Mouse (Mus musculus) erythroid progenitor cell, adult 5-6 weeks (primary cell): ENCODE results near the gene Hmgcll1. TPM values are rescaled to one million over a fixed set of nuclear protein-coding genes. Genes with fewer than 3 reads are reported as not detected.

Source experiments
- ATAC-seq: replicated peaks from 2 replicates; pipeline ENCODE4 v1.8.0; 2016; ENCODE audit warnings: moderate number of reproducible peaks, mild to moderate bottlenecking, moderate TSS enrichment, inconsistent platforms; ENCODE audit not compliant: poor library complexity, low FRiP score, severe bottlenecking
- total RNA-seq, 2 experiments: library from RNA; stranded (forward) in 1 of 2; stranded (reverse) in 1 of 2; fragments of 150-400 nt in 1 of 2; fragments of 186-747, 209-891 nt in 1 of 2; gene quantifications; 2 replicates each; pipeline versions ENCODE4 v1.2.3 to v1.2.4; 2015 to 2017; ENCODE audit warnings: low replicate concordance in 2 of 2

The Hmgcll1 gene
- total RNA-seq (2015; ENCODE audit: low replicate concordance) (1.1 TPM in 1 of 2 replicates, not detected in the other), total RNA-seq (2017; ENCODE audit: low replicate concordance) (0.53 and 1.2 TPM in 2 replicates)

GRCm38 (mm10) chr9:76014631-76015531 is at the start of gene Hmgcll1:
Hmgcll1 (plus strand) TSS chr9:76014855.
- no peak for ATAC-seq

DNA sequence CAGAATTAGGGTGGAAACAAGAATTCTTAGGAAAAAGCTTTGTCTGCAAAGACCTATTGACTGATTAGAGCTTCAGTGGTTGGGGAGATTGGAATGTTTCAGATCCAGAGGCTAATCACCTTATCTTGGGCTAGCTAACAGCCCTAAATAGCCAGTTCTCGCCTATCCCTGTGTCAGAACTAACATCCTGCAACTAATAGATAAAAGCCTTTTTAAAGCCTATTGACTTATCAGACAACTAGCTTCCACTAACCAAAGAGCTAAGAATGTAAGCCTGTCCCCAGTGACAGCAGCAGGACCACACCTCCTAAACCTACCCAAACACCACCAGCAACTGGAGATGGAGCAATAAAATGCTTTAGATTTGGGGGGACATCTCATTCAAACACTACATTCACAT is 34.6 kb upstream of the Hmgcll1 start:
- ATAC-seq: peak; percentile 79

GRCm38 (mm10) chr9:75981139-75981538 is 33.5 kb upstream of the Hmgcll1 start:
- ATAC-seq: 0 out of 2 replicates have a peak, but pooled peaks have one; percentile 49

- ATAC-seq: no peak
Measured at GRCm38 (mm10) chr9:75989491-75989890, 25.2 kb upstream of the Hmgcll1 start.

DNA sequence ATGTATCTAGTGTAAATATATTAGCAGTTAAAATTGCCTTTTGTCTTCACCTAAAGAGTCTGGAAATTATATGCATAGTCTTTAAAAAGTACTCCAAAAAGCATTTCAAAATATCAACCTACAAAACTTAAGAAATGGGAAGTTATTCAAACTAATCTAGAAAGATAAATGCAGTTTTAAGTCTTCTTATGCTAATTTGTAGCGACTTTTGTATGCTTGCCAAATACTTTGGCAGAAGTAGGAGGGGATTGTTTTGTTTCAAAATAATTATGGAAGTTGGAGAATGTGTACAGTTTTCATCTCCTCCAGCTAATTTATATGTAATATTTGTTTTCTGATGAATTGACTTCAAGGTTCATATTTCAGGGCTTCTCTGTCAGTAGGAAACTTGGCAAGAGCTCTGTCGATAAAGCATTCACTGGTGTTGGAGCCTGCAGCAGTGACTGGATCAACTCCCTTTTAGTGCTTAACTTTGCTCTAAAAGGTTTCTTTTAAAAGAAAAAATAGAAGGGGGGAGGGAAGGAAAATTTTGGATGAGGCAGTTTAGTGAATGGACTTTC is 15.8 kb upstream of the Hmgcll1 start:
- no peak for ATAC-seq

GRCm38 (mm10) chr9:76000876-76001858 is 13.5 kb upstream of the Hmgcll1 start:
- ATAC-seq: no peak

- no peak for ATAC-seq
Measured at GRCm38 (mm10) chr9:76003066-76003465, 11.6 kb upstream of the Hmgcll1 start.

GRCm38 (mm10) chr9:76003637-76004036 is 11.0 kb upstream of the Hmgcll1 start:
- no peak for ATAC-seq

DNA sequence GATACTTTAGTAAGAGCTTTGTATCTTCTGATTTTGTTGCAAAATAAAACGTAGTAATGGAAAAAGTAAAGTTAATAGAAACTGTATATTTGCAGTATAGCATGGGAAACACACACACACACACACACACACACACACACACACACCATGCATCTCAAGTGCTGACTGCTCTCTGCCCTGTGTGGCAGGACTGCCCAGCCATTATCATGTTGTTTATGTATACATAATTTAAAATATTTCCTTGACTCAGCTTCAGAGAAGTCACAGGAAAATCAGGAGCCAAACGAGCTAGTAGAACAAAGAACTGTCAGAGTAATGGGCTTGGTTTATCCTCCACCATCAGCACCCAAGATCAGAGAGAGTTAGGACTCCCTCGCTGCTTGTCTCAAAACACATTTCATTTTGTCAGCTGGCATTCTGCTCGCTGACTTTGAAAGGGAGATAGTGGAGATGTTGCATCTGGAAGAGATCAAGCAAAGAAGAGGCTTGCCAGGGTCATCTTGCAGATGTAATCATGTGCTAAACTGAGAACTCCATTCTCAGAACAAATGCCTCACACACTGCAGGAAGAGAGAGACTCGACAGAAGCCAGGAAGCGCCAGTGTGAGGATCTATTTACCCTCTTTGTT is 7.2 kb upstream of the Hmgcll1 start:
- ATAC-seq: no peak

GRCm38 (mm10) chr9:76013789-76014188 is 866 bp upstream of the Hmgcll1 start:
- ATAC-seq: no peak

- no peak for ATAC-seq
Measured at GRCm38 (mm10) chr9:76015971-76016370, 1.3 kb downstream of the Hmgcll1 start.

- no peak for ATAC-seq
Measured at GRCm38 (mm10) chr9:76016506-76016905, 1.9 kb downstream of the Hmgcll1 start.

DNA sequence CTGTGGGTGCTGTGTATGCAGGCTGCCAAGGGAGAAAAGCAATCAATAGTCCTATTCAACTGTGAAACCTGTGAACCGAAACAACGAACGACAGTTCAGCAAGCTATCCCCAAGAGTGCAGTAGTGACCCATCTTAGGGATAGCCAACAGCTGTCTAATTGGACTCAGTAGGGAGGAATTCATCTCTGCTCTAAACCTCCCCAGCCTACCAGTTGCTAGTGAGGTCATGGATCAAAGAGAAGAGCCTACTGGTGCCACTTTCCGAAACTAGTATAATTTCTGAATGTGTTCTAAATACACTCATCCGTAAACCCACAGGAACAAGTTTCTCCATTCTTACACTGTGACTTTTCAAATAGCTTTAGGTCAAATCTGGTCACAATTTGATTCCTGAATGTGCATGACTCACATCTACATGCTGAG is 8.9 kb downstream of the Hmgcll1 start:
- no peak for ATAC-seq

GRCm38 (mm10) chr9:76024277-76025246 is 9.9 kb downstream of the Hmgcll1 start:
- no peak for ATAC-seq

DNA sequence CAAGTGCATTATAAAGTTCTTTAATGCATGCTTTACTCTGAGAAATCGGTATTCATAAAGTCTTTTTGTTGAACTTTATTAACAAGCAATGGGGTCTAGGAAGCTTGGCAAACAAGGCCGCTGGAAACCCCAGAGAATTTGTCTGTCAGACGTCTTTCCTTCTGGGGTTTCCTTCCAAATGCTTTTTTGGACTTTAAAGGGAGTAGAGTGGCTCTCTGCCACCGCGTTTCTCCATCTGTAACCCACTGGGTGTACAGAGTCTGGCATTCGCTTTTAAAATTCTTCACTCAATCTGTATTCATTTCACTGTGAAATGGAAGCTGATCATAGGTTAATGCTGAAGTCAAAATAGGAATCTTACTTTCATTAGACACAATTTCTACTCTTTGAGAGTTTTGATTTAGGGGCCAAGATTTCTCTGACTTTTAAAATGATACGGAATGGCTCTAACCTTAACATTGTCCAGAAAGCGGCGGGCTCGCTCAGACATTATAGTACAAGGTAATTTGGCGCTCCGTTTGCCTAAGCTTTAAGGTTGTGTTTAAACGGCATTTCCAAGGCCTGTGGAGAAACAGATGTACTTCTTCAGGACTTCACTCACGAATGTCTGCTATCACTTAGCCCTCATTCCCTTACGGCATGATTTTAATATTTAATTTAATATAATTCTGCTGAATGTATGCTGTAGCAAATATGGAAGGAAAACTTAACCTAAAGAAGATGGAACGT is 15.0 kb downstream of the Hmgcll1 start:
- no peak for ATAC-seq

- ATAC-seq: no peak
Measured at GRCm38 (mm10) chr9:76035058-76035457, 20.4 kb downstream of the Hmgcll1 start.

DNA sequence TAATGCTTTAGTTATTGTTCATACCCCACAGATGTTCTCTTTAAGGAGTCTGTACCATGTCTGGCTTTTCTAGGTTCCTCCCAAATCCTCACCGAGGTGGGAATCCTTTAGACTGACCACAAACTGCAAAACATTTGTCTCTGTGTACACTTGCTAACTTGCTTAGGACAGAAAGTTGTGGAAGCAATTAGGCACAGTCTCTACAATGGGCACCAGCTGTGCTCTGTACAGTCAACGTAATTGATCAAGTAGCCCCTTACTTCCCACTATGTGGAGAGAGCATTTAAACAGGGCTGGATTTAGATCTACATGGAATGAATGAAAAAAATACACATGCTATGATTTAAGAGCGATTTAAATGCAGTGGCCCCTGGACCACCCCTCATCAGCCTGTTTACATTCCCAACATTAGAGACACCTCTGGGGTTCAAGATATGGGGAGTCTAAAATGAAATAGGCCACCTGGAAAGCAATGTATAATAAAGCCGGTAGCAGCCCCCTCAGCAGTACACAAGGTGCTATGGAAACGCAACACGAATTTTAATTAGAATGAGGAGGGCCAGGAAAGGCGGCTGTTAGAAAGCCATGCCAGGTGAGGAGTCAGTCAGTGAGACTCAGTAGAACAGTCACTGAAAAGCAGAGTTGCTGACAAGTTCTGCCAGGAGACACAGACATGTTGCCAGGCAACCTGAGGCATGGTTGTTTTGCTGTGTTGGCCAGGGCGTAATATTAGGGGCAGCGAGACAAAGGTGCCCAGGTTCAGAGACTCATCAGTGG is 23.9 kb downstream of the Hmgcll1 start:
- no peak for ATAC-seq
